Mouse (Mus musculus) liver, adult 2 months (tissue): ENCODE data around the gene Hdac11.

Source experiments
- CTCF ChIP-seq: fragments of 200-500 bp; IDR thresholded peaks from 2 replicates; pipeline ENCODE4 v1.5.1; 2011; ENCODE audit warnings: low read depth, low read length, control low read depth
- POLR2A ChIP-seq: fragments of 200-500 bp; IDR thresholded peaks from 2 replicates; pipeline ENCODE4 v1.6.1; 2011; ENCODE audit warnings: low read length, control low read depth; ENCODE audit not compliant: insufficient read depth; ENCODE audit errors: extremely low read depth

- TF ChIP-seq CTCF, result no peak
- no peak for TF ChIP-seq POLR2A
Measured at GRCm38 (mm10) chr6:91167828-91168227, 11.4 kb downstream of the Hdac11 start.
